Mouse (Mus musculus) hindbrain, embryonic 12.5 days (tissue): ENCODE results near the gene Nfe2l1. TPM values are rescaled to one million over a fixed set of nuclear protein-coding genes. Genes with fewer than 3 reads are reported as not detected.

Experiments used
- ATAC-seq: fragments of 200-750 bp; cut with Nextera tagmentation; 2 replicates; pipeline ENCODE4 v1.8.0; 2017; ENCODE audit warnings: moderate TSS enrichment; ENCODE audit not compliant: low FRiP score
- H3K27ac ChIP-seq: fragments of 300-500 bp; sonication (generic); 2 replicates; pipeline ENCODE4 v1.5.1; 2016; ENCODE audit warnings: mild to moderate bottlenecking
- H3K27me3 ChIP-seq: fragments of 300-500 bp; sonication (generic); 2 replicates; pipeline ENCODE4 v1.6.1; 2016; ENCODE audit warnings: mild to moderate bottlenecking
- H3K36me3 ChIP-seq: fragments of 300-500 bp; sonication (generic); 2 replicates; pipeline ENCODE4 v1.6.1; 2016; ENCODE audit warnings: mild to moderate bottlenecking
- H3K4me1 ChIP-seq: fragments of 300-500 bp; sonication (generic); 2 replicates; pipeline ENCODE4 v1.6.1; 2016
- H3K4me2 ChIP-seq: fragments of 300-500 bp; sonication (generic); replicated peaks from 2 replicates; pipeline ENCODE4 v1.6.1; 2016; ENCODE audit warnings: mild to moderate bottlenecking
- H3K4me3 ChIP-seq: fragments of 300-500 bp; sonication (generic); 2 replicates; pipeline ENCODE4 v1.5.1; 2016; ENCODE audit warnings: mild to moderate bottlenecking
- H3K9ac ChIP-seq: fragments of 300-500 bp; sonication (generic); 2 replicates; pipeline ENCODE4 v1.6.1; 2016; ENCODE audit warnings: mild to moderate bottlenecking, moderate library complexity
- H3K9me3 ChIP-seq: fragments of 300-500 bp; sonication (generic); replicated peaks from 2 replicates; pipeline ENCODE4 v1.6.1; 2016; ENCODE audit warnings: mild to moderate bottlenecking
- WGBS: fragments of 180-500 bp; shearing (Covaris S2); methylation state at CpG from one replicate; pipeline ENCODE4 v1.1.7; 2016; 5-methylcytosine and 5-hydroxymethylcytosine counted together
- microRNA counts: library from miRNA; unstranded; fragments of <30 nt; microRNA quantifications from one replicate; lab custom pipeline; 2017
- microRNA-seq: library from miRNA; unstranded; fragments of <30 nt; microRNA quantifications from one replicate; pipeline ENCODE4, GENCODE M21; 2017
- polyA plus RNA-seq: library from polyadenylated mRNA; unstranded; fragments of >200 nt; fragmentation: Nextera tagmentation; extraction: Ambion mirVana; gene quantifications from 2 replicates; pipeline ENCODE4 v1.2.1, GENCODE M21; 2016

Nfe2l1 gene
- polyA plus RNA-seq, 1 experiment from 2014 or later: 88.2 TPM

DNA sequence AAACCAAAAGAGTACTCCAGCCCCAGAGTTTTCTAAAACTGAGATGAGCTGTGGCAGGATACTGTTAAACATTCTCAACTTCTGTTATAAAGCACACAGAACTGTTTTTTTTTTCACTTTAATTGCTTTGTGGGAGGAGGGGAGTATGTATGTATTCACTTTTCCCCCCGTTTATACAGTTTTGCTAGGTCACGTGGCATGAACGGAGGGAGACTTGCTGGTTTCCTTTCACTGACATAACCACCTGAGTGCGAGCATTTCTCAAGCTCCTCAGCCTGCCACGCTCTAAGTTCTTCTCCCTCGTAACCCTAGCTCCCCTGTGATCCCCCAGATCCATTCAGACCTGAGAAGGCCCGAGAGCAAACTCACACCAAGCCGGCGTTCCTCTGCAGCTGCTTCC is 57.4 kb downstream of the Nfe2l1 start:
- Histone ChIP-seq H3K4me3 (no peak overlapping the region), H3K4me1 (peaks cover 23% of the 10 kb centered on the region), H3K36me3 (peaks cover 56% of the 10 kb centered on the region), H3K27ac (no peak overlapping the region), H3K9ac (no peak overlapping the region), H3K9me3 (no peaks in the 10 kb centered on the region), H3K27me3 (no peaks in the 10 kb centered on the region), H3K4me2 (no peak overlapping the region)
- no peak for ATAC-seq
- 91% methylated on average over 9 of the region's 9 CpGs for WGBS

DNA sequence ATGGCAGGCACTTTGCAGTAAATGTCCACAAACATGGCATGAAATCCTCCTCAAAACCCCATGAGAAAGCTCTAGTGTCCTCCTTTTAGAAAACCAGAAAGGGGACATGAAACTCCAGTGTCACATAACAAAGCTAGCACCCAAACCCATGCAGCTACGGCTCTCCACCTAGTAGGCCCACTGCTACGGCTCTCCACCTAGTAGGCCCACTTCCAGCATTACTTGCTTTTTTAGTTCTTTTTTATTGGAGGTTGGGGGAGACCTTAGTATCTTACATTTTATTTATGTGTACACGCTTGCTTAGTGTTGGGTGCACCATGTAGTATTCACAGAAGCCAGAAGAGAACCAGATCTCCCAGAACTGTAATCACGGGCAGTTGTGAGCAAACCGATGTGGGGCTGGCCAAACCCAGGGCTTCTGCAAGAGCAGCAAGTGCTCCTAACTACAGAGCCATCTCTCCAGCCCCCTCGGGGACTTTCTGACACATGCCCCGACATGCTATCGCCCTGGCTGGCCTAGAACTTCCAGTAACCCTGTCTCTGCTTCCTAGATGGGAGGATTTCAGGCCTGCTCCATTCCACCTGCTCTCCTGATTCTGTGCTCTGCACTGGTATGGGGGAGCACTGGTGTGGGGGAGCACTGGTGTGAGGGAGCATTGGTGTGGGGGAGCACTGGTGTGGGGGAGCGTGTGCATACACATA is 58.3 kb downstream of the Nfe2l1 start:
- no peak overlapping the region for H3K27ac ChIP-seq
- ATAC-seq: no peak
- H3K4me2 ChIP-seq: no peak overlapping the region
- no peaks in the 10 kb centered on the region for H3K9me3 ChIP-seq
- H3K4me3 ChIP-seq: no peak overlapping the region
- WGBS: 96% methylated on average over 9 of the region's 9 CpGs
- no peaks in the 10 kb centered on the region for H3K27me3 ChIP-seq
- peaks cover 27% of the 10 kb centered on the region for H3K4me1 ChIP-seq
- H3K36me3 ChIP-seq: peaks cover 56% of the 10 kb centered on the region
- 0 out of 2 replicates have a peak overlapping the region, but pooled peaks have one; percentile 9 for H3K9ac ChIP-seq

DNA sequence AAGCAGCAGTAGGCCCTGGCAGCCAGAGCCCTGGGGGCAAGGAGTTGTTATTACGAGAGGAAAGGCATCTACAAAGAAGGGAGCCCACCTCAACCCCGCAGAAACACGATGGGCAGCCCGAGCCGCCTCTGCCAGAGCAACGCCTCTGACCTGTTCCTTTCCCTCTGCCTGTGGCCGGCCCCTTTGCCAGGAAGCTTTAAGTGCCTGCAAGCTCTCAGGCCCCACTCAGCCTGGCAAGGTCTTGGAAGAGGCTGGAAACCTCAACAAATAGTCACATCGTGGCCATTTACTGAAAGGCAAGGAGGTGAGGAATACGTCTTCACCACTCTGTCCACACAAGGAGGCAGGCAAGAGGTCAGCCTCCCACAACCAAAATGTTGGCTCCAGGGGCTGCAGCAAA is 61.5 kb downstream of the Nfe2l1 start:
- 62% methylated on average over 9 of the region's 9 CpGs for WGBS
- H3K9me3 ChIP-seq: no peaks in the 10 kb centered on the region

More for the DNA sequence above, 61.5 kb downstream of the Nfe2l1 start:
- no peak for ATAC-seq
- Histone ChIP-seq H3K27ac (peak overlapping the region; percentile 81), H3K4me1 (peaks cover 36% of the 10 kb centered on the region), H3K9ac (peak overlapping the region; percentile 15; the same call in 1 of the 2 replicates), H3K4me3 (no peak overlapping the region), H3K36me3 (peaks cover 55% of the 10 kb centered on the region), H3K4me2 (no peak overlapping the region), H3K27me3 (no peaks in the 10 kb centered on the region)

MicroRNAs encoded within 50 kb of the gene (microRNA counts, 519-probe panel; counts per million panel counts)
- 4,855 counts per million, percentile 90 among the panel's probes with 10 or more counts for microRNA mmu-miR-152 (lab: Ali Mortazavi, UCI)

Small RNA genes lying within 50 kb of the gene (microRNA-seq; reads per million reads assigned to microRNA genes)
- 112 reads per million, percentile 47 among the genes with 10 or more reads in this experiment for gene Mir152

Other genes starting within 250 kb of the Nfe2l1 start
- 40.5 and 45.1 TPM in 2 replicates for gene Snx11, start 52.4 kb downstream of the Nfe2l1 start, polyA plus RNA-seq
- 136 TPM in 2 replicates for gene Cbx1, start 40.8 kb downstream of the Nfe2l1 start, polyA plus RNA-seq
- 56.5 and 60.7 TPM in 2 replicates for gene Copz2, start 19.9 kb upstream of the Nfe2l1 start, polyA plus RNA-seq
- 98.8 and 98.9 TPM in 2 replicates for gene Cdk5rap3, start 86.5 kb upstream of the Nfe2l1 start, polyA plus RNA-seq
- gene Prr15l, start 98.1 kb upstream of the Nfe2l1 start, polyA plus RNA-seq: 0.53 and 1.5 TPM in 2 replicates
- 21.5 and 22.5 TPM in 2 replicates for gene Pnpo, start 114.0 kb upstream of the Nfe2l1 start, polyA plus RNA-seq
- 19.0 and 20.8 TPM in 2 replicates for gene Sp2, start 153.0 kb upstream of the Nfe2l1 start, polyA plus RNA-seq
- gene Sp6, start 183.4 kb upstream of the Nfe2l1 start, polyA plus RNA-seq: 0.26 and 0.46 TPM in 2 replicates
- gene Scrn2, start 200.0 kb upstream of the Nfe2l1 start, polyA plus RNA-seq: 21.2 and 23.9 TPM in 2 replicates
- 4.8 and 5.1 TPM in 2 replicates for gene Lrrc46, start 211.4 kb upstream of the Nfe2l1 start, polyA plus RNA-seq
- 64.8 and 70.1 TPM in 2 replicates for gene Mrpl10, start 211.6 kb upstream of the Nfe2l1 start, polyA plus RNA-seq
- gene Osbpl7, start 220.7 kb upstream of the Nfe2l1 start, polyA plus RNA-seq: 9.1 and 11.9 TPM in 2 replicates